20 mouse cellular contexts compared by ENCODE assay signal in genomic region chr11:67099241-67099640, GRCm38 (mm10). TPM values are rescaled to one million over a fixed set of nuclear protein-coding genes. Genes with fewer than 3 reads are reported as not detected.
"Had no signal": no experiment of that assay in that cellular context is flagged by ENCODE, and none has a peak within 500 bp of the region (broad histone marks: within the 10 kb centered on the region; RNA-seq: fewer than 3 reads in every experiment).

No protein-coding gene starts in this region.

- H3K27me3 ChIP-seq: midbrain, embryonic 12.5 days; neural tube, embryonic 13.5 days; neural tube, embryonic 15.5 days had no signal

- H3K27ac ChIP-seq: liver, embryonic 15.5 days; lung, embryonic 15.5 days; macrophage; midbrain, embryonic 12.5 days; neural tube, embryonic 13.5 days; neural tube, embryonic 15.5 days had no signal

- DNase-seq: liver, postnatal 0 days; lung, adult 2 months; lung, postnatal 14 days; lung, postnatal 36 days; midbrain, embryonic 14.5 days; retina, postnatal 1 day; right cerebral cortex, postnatal 4 days; spleen, adult 18-20 months; thymus, adult 18-20 months; thymus, postnatal 14 days; thymus, postnatal 36 days had no signal

- H3K4me2 ChIP-seq: liver, embryonic 15.5 days; lung, embryonic 15.5 days; midbrain, embryonic 12.5 days; neural tube, embryonic 13.5 days; neural tube, embryonic 15.5 days had no signal

- H3K36me3 ChIP-seq: liver, embryonic 15.5 days; lung, embryonic 15.5 days; midbrain, embryonic 12.5 days; neural tube, embryonic 13.5 days; neural tube, embryonic 15.5 days had no signal

- H3K4me3 ChIP-seq: liver, embryonic 15.5 days; lung, embryonic 15.5 days; megakaryocyte, embryonic 14.5 days; midbrain, embryonic 12.5 days; neural tube, embryonic 13.5 days; neural tube, embryonic 15.5 days had no signal

RNA-seq across cellular contexts. Expression of gene Myh3, which starts 21.1 kb away (rescaled TPM):
- total RNA-seq: megakaryocyte progenitor cell, adult 5-6 weeks; monocyte, adult 5-6 weeks had no signal
